Mouse (Mus musculus) layer of hippocampus, adult 9-10 months (tissue): ENCODE measurements at regions not wholly inside any gene's neighbourhood (a gene's known extent, or its start where the extent isn't known, plus 50 kb on each side); places are given as distances from the start of the nearest gene placed in this dataset.

Experiments used
- DNase-seq: peaks from one replicate; pipeline ENCODE4 v3.0.0; 2022; ENCODE audit warnings: low spot score

DNA sequence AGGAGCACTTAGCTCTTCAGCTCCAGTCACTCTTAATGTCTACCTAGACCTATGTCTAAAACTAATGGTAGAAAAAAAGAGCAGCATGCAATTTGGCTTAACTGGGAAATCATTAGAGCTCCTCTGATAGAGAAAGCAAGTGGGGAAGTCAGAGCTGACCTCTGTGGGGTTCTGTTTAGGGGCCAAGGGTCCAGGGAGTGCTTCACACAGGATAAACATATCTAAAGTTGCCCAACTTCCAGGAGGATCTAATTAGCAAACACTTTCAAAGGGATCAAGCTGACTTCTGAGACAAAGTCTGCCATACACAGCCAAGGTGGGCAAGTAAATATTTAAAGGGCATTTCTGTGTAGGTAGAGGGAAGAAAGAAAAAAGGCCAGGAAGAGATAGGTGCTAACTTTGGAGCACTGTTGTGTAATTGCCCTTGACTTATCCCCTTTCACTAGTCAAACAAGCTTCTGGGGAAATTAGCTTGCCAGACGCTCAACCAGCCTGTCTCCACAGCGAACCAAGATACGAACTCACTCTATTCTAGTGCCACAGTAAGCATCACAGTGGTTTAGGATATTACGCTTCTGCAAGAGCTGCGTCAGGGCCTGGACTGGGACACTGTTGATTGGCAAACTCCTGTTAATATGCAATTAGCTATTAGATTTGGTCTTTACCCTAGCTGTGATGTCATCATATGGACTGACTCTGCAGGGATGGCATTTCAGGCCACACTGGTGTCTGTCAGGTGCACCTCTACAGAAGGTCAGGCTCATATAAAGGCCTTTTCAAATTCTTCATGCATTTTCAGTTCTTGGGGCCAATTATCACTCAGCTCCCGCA is 1413.9 kb upstream of the A1bg start:
- DNase-seq: no peak

DNA sequence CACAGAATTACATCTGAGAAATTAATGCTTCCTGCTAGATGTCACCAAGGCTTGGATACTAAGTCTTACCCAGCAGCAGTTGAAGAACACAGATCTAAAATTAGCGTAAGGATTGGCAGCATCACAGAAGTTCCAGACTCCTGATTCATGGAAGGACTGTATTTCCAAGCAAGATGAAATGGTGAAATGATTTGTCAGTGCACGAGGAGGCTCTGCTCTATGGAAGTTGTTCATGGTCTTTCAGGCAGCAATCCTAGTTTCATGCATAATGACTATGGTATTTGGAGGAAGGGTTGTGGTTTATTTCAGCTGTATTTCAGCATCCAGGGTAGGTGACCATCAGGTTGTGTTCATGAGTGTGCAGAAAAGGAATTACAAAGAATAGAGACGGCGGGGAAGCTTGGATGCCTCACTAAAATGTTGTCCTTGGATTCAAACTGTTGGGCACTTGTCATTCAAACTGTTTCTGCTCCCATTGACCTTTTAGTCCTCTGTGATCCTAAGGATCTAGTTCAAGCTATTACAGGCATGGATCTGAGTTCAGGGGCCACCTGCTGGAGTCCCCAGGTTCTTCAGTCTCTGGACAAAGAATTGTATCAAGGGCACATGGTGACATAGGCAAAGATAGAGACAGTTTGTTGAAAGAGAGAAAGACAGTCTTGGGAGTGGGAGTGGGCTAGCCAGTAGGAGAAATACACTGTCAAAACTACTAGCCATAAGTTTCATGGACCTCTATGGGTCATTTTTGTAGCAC is 1411.6 kb upstream of the A1bg start:
- no peak for DNase-seq

- DNase-seq: no peak
Measured at GRCm38 (mm10) chr15:62332129-62332528, 1409.3 kb upstream of the A1bg start.

GRCm38 (mm10) chr15:62331138-62331800 is 1408.5 kb upstream of the A1bg start:
- DNase-seq: no peak

GRCm38 (mm10) chr15:62328920-62329319 is 1406.1 kb upstream of the A1bg start:
- DNase-seq: no peak

DNA sequence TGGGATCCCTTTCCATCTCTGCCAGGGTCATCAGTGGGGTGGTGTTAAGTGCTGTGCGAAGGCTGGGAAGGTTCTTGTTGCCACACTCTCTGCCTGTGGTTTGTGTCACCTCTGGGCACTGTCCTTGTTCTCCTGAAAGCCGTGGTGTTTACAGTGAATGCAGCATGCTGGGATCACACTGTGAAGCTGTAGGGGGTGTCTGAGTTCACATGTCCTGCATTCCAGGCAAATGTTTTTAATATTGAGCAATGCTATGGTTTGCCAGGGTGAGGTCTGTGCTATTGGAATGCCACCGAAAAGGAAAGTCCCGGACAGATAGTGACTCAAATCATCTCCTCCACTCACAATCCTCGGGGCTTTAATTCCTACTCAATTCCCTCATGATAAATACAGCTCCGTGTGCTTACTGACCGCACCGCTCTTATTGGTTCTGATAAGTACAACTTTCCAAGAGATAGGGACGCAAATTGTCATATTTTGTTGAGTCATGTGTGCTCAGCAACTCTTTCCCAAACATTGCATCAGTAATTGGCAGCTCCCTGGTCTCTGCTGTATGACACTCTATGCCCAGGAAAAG is 1405.6 kb upstream of the A1bg start:
- DNase-seq: no peak

GRCm38 (mm10) chr15:62327481-62327880 is 1404.7 kb upstream of the A1bg start:
- DNase-seq: no peak

DNA sequence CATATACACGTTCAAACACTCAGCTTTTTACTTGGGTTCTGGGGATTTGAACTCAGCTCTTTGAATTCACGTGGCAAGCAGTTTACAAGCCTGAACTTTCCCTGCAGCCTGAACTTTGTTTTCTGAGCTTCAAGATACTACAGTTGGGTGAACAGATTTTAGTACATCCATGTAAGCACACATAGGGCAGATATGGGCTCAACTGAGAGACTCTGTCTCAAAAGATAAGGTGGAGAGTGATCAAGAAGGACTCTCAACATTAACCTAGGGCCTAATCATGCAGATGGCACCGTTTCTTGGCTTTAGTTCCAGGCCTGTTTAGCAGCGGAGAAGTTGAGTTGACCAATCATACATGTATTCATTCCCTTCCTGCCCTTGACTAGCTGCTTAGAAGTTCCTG is 1403.7 kb upstream of the A1bg start:
- DNase-seq: no peak

DNA sequence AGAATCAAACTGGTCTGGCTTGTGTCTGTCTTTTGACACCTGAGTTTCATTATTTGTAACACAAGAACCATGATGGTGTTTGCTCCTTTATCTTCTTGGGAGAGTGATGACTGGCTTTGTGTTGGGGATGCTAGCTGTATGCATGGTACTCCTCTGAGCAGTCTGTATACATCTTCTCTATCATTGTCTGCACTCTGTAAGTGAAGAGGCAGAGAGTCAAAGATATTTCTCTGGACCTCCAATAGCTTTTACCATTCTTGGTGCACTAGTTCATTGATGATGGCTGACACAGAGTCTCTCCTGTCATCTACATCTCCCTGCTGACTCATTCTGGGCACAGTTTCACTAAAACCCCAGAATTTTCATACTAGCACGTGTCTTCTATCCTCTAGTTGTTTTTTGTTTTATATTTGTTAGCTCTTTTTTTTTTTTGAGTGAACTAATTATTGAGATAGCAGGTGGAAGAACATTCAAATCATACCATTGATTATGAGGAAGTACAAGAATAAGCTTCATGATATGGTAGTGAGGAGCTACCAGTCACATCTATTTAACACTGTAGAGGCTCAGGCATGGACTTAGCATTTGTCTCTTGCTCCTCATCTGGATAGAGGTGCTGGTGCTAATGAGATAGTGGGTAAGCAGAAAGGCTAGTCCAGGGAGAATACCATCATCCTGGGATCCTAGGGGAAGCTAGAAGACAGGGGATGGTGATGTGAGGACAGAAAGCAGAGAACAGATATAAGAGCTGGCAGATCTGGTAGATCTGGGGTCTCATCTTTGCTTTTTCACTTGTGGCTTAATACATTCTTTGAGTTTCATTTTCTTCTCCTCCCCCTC is 1402.9 kb upstream of the A1bg start:
- DNase-seq: no peak

DNA sequence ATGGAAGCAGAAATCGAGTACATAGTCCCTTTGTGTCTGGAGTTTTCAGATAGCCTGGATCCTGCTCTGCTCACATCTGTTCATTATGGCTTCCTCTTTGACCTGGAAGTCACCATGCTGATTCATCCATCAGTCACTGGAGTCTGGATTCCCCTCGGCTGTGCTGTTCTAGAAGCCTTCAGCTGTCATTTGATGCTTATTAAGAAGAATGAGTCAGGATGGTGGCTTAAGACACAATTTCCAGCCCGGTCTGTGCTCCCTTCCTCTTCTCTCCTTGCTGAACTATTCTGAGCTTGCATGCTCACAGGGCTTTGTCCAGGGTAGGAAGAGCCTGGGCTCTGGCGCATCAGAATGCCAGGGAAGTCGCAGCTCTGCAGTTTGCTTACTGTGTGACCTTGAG is 1398.2 kb upstream of the A1bg start:
- no peak for DNase-seq

DNA sequence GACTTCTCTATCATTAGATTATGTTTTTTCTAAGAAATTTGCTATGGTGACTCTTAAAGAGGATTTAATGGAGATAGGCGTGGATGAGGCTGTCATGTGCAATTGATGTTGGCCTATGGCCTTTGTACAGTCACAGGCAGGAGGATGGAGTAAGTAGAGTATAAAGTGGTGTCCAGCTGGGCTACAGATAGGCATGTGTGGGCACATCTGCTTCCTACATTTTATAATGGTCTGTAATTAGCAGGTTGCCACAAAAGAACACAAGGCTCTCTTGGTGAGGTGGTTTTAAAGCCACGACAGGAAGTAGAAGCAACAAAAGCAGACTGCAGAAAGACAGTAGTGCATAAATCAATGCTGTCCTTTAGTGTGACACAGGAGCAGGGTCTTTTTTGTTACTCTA is 1391.6 kb upstream of the A1bg start:
- DNase-seq: no peak

DNA sequence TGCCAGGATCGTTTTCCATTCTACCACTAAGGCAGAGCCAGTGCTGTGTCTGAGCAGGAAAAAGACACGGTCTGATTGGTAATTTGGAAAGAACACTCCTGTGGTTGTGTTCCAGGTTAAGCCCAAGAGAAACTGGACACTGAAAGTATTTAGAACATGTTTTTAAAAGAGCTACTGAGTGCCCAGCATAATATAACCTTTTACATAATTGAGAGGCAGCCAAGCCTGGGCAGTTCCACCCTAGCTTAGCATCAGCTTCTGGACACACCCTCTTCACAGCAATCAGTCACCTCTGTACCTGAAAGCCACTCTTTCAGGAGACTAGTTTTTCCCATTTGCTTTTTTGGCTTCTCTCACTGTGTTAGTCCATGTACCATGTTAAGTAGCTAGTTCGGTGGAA is 1379.4 kb upstream of the A1bg start:
- DNase-seq: no peak

GRCm38 (mm10) chr15:62301567-62301966 is 1378.8 kb upstream of the A1bg start:
- no peak for DNase-seq

- DNase-seq: no peak
Measured at GRCm38 (mm10) chr15:62297138-62297537, 1374.3 kb upstream of the A1bg start.

- DNase-seq: no peak
Measured at GRCm38 (mm10) chr15:62295233-62295927, 1372.6 kb upstream of the A1bg start.

DNA sequence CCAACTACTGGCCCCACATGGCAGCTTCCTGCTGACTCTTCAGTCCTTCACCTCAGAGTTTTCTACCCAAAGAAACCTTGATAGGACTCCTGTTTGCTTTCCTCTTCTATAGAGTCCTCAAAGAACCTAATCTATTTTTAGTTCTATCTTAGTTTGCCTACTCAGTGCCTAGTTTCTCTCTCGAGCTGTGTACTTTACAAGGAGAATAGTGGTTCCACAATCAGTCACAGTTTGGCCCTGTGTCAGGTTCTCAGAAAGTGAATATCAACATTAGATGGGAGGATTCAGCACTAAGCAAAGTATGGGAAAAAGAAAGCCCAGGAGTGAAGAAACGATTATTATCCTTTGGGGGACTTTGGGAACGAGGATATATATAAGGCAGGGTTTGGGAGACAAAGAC is 1372.0 kb upstream of the A1bg start:
- DNase-seq: no peak

- no peak for DNase-seq
Measured at GRCm38 (mm10) chr15:62292876-62293275, 1370.1 kb upstream of the A1bg start.

- DNase-seq: no peak
Measured at GRCm38 (mm10) chr15:62290687-62291086, 1367.9 kb upstream of the A1bg start.

DNA sequence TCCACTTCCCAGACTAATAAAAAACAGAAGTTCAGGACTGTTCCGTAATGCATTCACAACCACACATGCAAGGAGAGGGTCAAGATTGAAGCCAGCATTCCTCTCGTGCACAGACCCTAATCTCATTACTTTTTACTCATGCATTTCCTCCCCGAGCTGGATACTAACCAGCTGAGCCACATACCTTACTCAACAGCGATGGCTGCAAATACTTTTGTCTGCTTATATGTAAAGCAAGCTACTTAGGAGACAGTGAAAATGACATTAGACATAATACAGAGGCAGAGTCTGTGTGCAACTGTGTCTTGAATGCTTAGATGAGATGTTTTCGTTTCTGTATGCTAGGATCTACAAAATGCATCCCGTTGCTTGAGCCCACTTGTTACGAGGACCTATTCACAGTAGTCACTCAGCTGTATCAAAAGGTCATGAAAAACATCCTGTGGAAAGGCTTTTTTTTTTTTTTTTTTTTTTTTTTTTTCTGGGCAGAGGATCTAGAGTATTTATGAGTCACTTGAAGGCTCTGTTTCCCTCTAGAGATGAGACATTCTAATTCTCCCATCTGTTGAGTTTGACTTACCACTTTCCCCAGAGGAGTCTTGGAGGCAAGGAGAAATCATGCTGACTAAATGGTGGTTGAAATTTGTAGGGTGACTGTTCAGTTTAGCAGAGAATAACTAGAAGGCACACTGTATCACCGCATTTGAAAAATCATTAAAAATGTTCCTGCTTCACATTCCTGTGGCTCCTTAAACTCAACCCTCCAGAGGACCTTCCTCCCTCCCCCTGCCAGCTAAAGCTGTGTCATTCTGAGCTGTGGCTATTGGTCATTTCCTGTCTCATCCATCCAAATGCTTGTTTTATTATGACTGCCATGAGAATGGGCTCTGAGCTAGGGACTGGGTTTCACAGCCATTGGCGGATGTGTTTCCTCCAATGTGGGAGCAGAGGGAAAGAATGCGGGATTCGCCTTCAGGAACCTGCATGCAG is 1364.1 kb upstream of the A1bg start:
- no peak for DNase-seq
